Mouse (Mus musculus): Measurements from ENCODE around the gene Hat1.

DNA sequence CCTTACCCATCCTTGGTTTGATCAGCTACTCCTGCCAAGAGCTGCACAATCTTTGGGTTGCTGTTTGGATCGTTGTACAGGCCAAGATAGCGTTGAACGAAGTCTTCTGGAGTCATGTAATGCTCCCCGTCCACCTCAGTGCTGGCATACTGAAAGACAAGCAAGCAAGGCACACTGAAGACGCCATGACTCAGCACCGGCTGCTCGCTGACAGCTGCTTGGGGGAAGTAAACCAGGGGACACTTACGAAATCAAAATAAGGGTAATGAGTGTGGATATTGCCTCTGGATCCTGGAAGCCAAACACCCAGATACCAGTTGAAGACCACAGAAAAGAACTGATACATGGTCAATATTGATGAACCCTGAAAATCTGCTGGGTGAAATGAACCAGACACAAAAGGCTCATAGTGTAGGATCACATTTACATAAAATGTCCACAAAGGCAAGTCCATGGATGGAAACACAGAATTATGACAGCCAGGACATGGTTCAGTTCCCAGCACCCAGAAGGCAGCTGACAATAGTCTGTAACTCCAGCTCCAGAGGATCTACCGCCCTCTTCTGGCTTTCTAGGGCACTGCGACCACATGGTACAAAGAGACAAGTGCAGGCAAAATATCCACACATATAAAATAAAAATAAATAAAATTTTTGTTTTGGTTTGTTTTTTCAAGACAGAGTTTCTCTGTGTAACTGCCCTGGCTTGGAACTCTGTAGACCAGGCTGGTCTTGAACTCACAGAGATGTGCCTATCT, 44.7 kb upstream of the Hat1 start:
- TF ChIP-seq POLR2A (IDR thresholded peaks at IDR 0.05; ENCODE audit: extremely low read depth, insufficient read depth, low read length) (no peak), CTCF (IDR thresholded peaks at IDR 0.05; ENCODE audit: low read depth, low read length) (peak; percentile 11; the same call in 1 of the 2 replicates)
